Mouse (Mus musculus) forebrain, embryonic 13.5 days (tissue): ENCODE results near the gene Sart3. TPM values are rescaled to one million over a fixed set of nuclear protein-coding genes. Genes with fewer than 3 reads are reported as not detected.
"Not testable (repeated sequence)": the region's sequence is repeated elsewhere in the genome, so short reads cannot be mapped to it uniquely, and the experiment has no call there.

Experiments used
- ATAC-seq: fragments of 200-750 bp; cut with Nextera tagmentation; 2 replicates; pipeline ENCODE4 v1.8.0; 2017
- H3K27ac ChIP-seq: fragments of 300-500 bp; sonication (generic); 2 replicates; pipeline ENCODE4 v1.5.1; 2015; ENCODE audit warnings: inconsistent platforms, mild to moderate bottlenecking, moderate library complexity
- H3K27me3 ChIP-seq: fragments of 300-500 bp; sonication (generic); 2 replicates; pipeline ENCODE4 v1.6.1; 2015; ENCODE audit warnings: mild to moderate bottlenecking, inconsistent platforms
- H3K36me3 ChIP-seq: fragments of 300-500 bp; sonication (generic); 2 replicates; pipeline ENCODE4 v1.6.1; 2015; ENCODE audit warnings: mild to moderate bottlenecking, inconsistent platforms; ENCODE audit not compliant: poor library complexity, severe bottlenecking
- H3K4me1 ChIP-seq: fragments of 300-500 bp; sonication (generic); 2 replicates; pipeline ENCODE4 v1.6.1; 2015; ENCODE audit warnings: inconsistent platforms
- H3K4me2 ChIP-seq: fragments of 300-500 bp; sonication (generic); 2 replicates; pipeline ENCODE4 v1.6.1; 2015; ENCODE audit warnings: inconsistent platforms, mild to moderate bottlenecking, moderate library complexity
- H3K4me3 ChIP-seq: fragments of 300-500 bp; sonication (generic); 2 replicates; pipeline ENCODE4 v1.5.1; 2015; ENCODE audit warnings: mild to moderate bottlenecking, inconsistent platforms
- H3K9ac ChIP-seq: fragments of 300-500 bp; sonication (generic); 2 replicates; pipeline ENCODE4 v1.6.1; 2015; ENCODE audit warnings: mild to moderate bottlenecking, inconsistent platforms
- H3K9me3 ChIP-seq: fragments of 300-500 bp; sonication (generic); replicated peaks from 2 replicates; pipeline ENCODE4 v1.6.1; 2016; ENCODE audit warnings: inconsistent platforms
- WGBS: fragments of 180-500 bp; shearing (Covaris S2); methylation state at CpG from one replicate; pipeline ENCODE4 v1.1.7; 2015; 5-methylcytosine and 5-hydroxymethylcytosine counted together
- polyA plus RNA-seq: library from polyadenylated mRNA; unstranded; fragments of >200 nt; fragmentation: Nextera tagmentation; extraction: Ambion mirVana; gene quantifications from 2 replicates; pipeline ENCODE4 v1.2.1, GENCODE M21; 2015

Sart3 gene
- polyA plus RNA-seq, 1 experiment from 2014 or later, result 57.2 TPM

DNA sequence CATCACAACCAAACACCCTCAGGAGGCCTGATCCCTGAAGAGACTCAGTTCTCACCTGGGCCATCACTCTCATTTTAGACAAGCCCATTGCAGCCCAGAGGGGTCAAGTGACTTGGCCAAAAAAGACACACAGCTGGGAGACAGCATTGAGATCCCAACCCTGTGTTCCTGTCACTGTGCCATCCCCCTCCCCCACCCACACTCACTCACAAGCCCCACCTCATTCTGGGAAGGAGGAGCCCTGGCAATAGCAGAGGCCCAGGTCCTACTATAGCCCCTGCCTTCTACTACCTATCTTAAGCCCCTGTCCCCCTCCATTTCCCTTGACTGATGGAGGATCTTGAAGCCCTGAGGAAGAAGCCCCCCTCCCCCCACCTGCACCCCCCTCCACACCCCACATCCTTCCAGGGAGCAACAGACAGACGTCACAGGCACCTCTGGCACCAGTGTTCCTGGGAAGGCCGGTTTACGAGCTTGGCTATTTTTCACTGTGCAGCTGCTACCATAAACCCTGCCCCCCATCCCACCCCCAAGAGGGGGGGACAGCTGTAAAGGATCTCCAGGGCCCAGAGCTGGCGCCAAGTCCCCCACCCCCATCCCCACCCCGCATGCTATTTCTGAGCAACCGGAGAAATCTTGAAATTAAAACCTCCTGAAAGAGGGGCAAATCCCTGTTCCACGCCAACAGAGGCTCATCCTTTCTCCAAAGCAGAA is 16.9 kb upstream of the Sart3 start:
- H3K27ac ChIP-seq, result no peak overlapping the region
- 60% methylated on average over 7 of the region's 7 CpGs for WGBS
- no peak overlapping the region for H3K9ac ChIP-seq
- no peak overlapping the region for H3K4me2 ChIP-seq
- no peaks in the 10 kb centered on the region for H3K4me1 ChIP-seq
- no peak overlapping the region for H3K4me3 ChIP-seq
- H3K27me3 ChIP-seq, result peaks cover 13% of the 10 kb centered on the region
- H3K9me3 ChIP-seq, result no peaks in the 10 kb centered on the region
- no peak for ATAC-seq
- no peaks in the 10 kb centered on the region for H3K36me3 ChIP-seq

- Histone ChIP-seq H3K4me2 (no peak overlapping the region), H3K36me3 (no peaks in the 10 kb centered on the region), H3K4me3 (no peak overlapping the region), H3K27ac (no peak overlapping the region), H3K27me3 (peaks cover 19% of the 10 kb centered on the region), H3K9ac (no peak overlapping the region), H3K4me1 (no peaks in the 10 kb centered on the region), H3K9me3 (no peaks in the 10 kb centered on the region)
- WGBS, result 55% methylated on average over 6 of the region's 6 CpGs
- no peak for ATAC-seq
Measured at GRCm38 (mm10) chr5:113788645-113789044, 16.3 kb upstream of the Sart3 start.

DNA sequence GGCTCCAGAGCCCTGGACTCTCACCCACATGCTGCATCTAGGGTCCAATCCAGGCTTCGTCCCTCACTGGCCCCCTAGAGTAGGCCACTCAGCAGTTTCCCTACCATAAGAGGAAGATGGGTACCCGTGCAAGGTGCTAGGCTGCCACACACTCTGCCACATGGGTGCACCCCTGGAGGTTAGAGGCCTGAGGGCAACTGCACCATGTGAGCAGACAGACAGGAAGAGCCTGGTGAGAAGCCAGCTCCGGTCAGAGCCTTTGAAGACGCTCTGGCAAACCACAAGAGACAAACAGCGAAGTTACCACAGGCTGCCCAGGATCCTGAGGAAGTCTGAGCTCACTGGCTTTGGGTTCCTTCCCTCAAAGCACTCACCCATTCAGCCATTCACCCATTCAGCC is 14.7 kb upstream of the Sart3 start:
- H3K9me3 ChIP-seq, result no peaks in the 10 kb centered on the region
- ATAC-seq, result no peak
- H3K4me3 ChIP-seq, result no peak overlapping the region
- H3K4me2 ChIP-seq, result no peak overlapping the region
- no peak overlapping the region for H3K27ac ChIP-seq
- 79% methylated on average over 5 of the region's 5 CpGs for WGBS
- no peak overlapping the region for H3K9ac ChIP-seq
- peaks cover 35% of the 10 kb centered on the region for H3K27me3 ChIP-seq
- no peaks in the 10 kb centered on the region for H3K4me1 ChIP-seq
- no peaks in the 10 kb centered on the region for H3K36me3 ChIP-seq

DNA sequence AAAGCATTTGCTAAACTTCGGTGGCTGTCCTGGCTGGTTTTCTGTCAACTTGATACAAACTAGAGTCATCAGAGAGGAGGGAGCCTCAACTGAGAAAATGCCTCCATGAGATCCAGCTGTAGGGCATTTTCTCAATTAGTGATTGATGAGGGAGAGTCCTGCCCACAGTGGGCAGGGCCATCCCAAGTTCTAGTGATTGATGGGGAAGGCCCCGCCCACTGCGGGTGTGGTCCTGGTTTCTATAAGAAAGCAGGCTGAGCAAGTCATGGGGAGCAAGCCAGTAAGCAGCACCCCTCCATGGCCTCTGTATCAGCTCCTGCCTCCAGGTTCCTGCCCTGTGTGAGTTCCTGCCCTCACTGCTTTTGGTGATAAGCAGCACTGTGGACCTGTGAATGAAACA is 11.8 kb upstream of the Sart3 start:
- not testable (repeated sequence) for H3K9ac ChIP-seq, ATAC-seq, H3K36me3 ChIP-seq, H3K9me3 ChIP-seq, H3K27ac ChIP-seq, H3K4me3 ChIP-seq, H3K4me1 ChIP-seq, H3K4me2 ChIP-seq
- 46% methylated on average over 3 of the region's 3 CpGs for WGBS
- peaks cover 35% of the 10 kb centered on the region for H3K27me3 ChIP-seq

- no peak for ATAC-seq
- no peaks in the 10 kb centered on the region for H3K4me1 ChIP-seq
- no peak overlapping the region for H3K4me2 ChIP-seq
- H3K9me3 ChIP-seq, result no peaks in the 10 kb centered on the region
- 21% methylated on average over 12 of the region's 12 CpGs for WGBS
- 0 out of 2 replicates have a peak, but pooled peaks cover 4% of the 10 kb centered on the region for H3K36me3 ChIP-seq
- no peak overlapping the region for H3K27ac ChIP-seq
- no peak overlapping the region for H3K4me3 ChIP-seq
- H3K27me3 ChIP-seq, result peaks cover 35% of the 10 kb centered on the region
- H3K9ac ChIP-seq, result no peak overlapping the region
Measured at GRCm38 (mm10) chr5:113783581-113784001, 11.3 kb upstream of the Sart3 start.

GRCm38 (mm10) chr5:113782624-113783023 is 10.3 kb upstream of the Sart3 start:
- ATAC-seq, result no peak
- Histone ChIP-seq H3K27me3 (peaks cover 35% of the 10 kb centered on the region), H3K9me3 (no peaks in the 10 kb centered on the region), H3K4me1 (no peaks in the 10 kb centered on the region), H3K36me3 (peaks cover 12% of the 10 kb centered on the region), H3K27ac (no peak overlapping the region), H3K4me2 (no peak overlapping the region), H3K9ac (no peak overlapping the region), H3K4me3 (no peak overlapping the region)
- 91% methylated on average over 7 of the region's 7 CpGs for WGBS

DNA sequence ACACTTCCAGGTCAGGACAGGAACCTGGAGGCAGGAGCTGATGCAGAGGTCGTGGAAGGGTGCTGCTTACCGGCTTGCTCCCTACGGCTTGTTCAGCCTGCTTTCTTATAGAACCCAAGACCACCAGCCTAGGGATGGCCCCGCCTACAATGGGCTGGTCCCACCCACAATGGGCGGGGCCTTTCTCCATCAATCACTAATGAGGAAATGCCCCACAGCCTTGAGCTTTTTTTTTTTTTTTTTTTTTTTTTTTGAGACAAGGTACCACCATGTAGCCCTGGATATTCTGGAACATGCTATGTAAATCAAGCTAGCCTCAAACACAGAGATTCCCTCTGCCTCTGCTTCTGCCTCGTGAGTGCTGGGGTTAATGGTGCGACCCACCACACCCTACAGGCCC is 9.6 kb upstream of the Sart3 start:
- WGBS, result 74% methylated on average over 7 of the region's 7 CpGs
- no peak overlapping the region for H3K4me3 ChIP-seq
- H3K27me3 ChIP-seq, result peaks cover 35% of the 10 kb centered on the region
- no peak overlapping the region for H3K27ac ChIP-seq
- H3K9me3 ChIP-seq, result no peaks in the 10 kb centered on the region
- no peak for ATAC-seq
- H3K4me1 ChIP-seq, result no peaks in the 10 kb centered on the region
- no peak overlapping the region for H3K4me2 ChIP-seq
- peaks cover 18% of the 10 kb centered on the region for H3K36me3 ChIP-seq
- H3K9ac ChIP-seq, result no peak overlapping the region

DNA sequence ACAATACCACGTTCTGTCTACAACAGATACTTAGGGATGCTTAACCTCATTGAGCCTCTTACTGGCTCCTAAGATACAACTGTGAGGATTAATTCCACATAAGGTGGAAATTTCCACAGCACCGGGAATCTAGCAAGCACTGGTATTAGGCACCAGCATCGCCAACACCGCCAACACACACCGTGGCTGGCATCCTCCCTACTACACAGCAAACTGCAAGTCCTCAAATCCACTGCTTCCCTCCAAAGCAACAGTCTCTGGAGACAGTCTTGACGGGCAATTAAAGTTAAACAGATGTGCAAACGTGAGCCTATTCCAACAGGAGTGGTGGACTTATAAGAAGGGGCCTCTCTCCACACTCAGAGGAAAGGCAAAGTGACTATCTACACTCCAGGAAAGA is 8.9 kb upstream of the Sart3 start:
- Histone ChIP-seq H3K27me3 (peaks cover 35% of the 10 kb centered on the region), H3K36me3 (peaks cover 24% of the 10 kb centered on the region), H3K4me1 (no peaks in the 10 kb centered on the region), H3K4me2 (no peak overlapping the region), H3K9ac (no peak overlapping the region), H3K4me3 (no peak overlapping the region), H3K9me3 (no peaks in the 10 kb centered on the region), H3K27ac (no peak overlapping the region)
- WGBS, result 87% methylated on average over 7 of the region's 7 CpGs
- ATAC-seq, result no peak

DNA sequence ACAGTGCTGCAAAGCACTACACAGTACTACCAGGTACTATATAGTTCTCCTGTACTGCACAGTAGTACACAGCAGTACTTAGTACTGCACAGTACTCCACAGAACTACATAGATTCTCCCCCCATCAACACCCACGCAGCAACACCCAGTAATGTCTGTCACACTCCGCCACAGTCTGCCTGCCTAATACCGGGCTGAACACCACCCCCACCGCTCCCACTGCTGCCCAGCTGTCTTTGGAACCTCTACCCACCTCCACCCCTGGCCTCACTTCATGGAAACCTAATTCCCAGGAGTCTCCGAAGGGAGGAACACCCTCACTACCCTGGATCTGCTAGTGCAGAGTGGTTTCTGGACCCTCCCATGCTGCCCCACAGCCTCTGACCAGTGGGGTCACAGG is 8.5 kb upstream of the Sart3 start:
- WGBS, result 89% methylated on average over 5 of the region's 5 CpGs
- no peak overlapping the region for H3K4me2 ChIP-seq
- no peak for ATAC-seq
- peaks cover 33% of the 10 kb centered on the region for H3K27me3 ChIP-seq
- no peaks in the 10 kb centered on the region for H3K4me1 ChIP-seq
- peaks cover 29% of the 10 kb centered on the region for H3K36me3 ChIP-seq
- no peak overlapping the region for H3K4me3 ChIP-seq
- no peaks in the 10 kb centered on the region for H3K9me3 ChIP-seq
- no peak overlapping the region for H3K9ac ChIP-seq
- H3K27ac ChIP-seq, result no peak overlapping the region

DNA sequence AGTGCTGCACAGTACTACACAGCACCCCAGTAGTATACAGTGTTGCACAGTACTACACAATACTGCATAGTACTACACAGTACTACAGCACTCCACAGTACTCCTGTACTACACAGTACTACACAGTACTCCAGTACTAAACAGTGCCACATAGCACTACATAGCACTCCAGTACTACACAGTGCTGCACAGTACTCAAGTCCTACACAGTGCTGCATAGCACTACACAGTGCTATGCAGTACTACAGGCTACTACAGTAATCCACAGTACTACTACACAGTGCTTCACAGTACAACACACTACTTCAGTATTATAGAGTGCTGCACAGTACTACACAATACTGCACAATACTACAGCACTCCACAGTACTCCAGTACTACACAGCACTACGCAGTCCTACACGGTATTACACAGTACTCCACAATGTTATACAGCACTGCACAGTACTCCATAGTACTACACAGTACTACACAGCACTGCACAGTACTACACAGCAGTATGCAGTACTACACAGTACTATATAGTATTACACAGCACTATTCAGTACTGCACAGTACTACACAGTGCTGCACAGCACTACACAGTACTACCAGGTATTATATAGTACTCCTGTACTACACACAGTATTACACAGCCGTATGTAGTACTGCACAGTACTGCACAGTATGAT is 7.9 kb upstream of the Sart3 start:
- peak; percentile 33; the same call in 1 of the 2 replicates for ATAC-seq
- no peak overlapping the region for H3K9ac ChIP-seq
- H3K9me3 ChIP-seq, result no peaks in the 10 kb centered on the region
- peaks cover 32% of the 10 kb centered on the region for H3K27me3 ChIP-seq
- WGBS, result 96% methylated on average over 3 of the region's 3 CpGs
- H3K4me1 ChIP-seq, result no peaks in the 10 kb centered on the region
- H3K36me3 ChIP-seq, result peaks cover 35% of the 10 kb centered on the region
- no peak overlapping the region for H3K27ac ChIP-seq
- no peak overlapping the region for H3K4me2 ChIP-seq
- H3K4me3 ChIP-seq, result no peak overlapping the region

GRCm38 (mm10) chr5:113779569-113779968 is 7.3 kb upstream of the Sart3 start:
- ATAC-seq, result no peak
- Histone ChIP-seq H3K27ac (no peak overlapping the region), H3K9me3 (no peaks in the 10 kb centered on the region), H3K9ac (no peak overlapping the region), H3K4me2 (no peak overlapping the region), H3K27me3 (peaks cover 25% of the 10 kb centered on the region), H3K4me1 (no peaks in the 10 kb centered on the region), H3K36me3 (peaks cover 41% of the 10 kb centered on the region), H3K4me3 (no peak overlapping the region)
- WGBS, result 78% methylated on average over 5 of the region's 5 CpGs

- H3K9ac ChIP-seq, ATAC-seq: not testable (repeated sequence)
- WGBS, result 91% methylated on average over 8 of the region's 8 CpGs
Measured at GRCm38 (mm10) chr5:113777728-113778127, 5.4 kb upstream of the Sart3 start.

DNA sequence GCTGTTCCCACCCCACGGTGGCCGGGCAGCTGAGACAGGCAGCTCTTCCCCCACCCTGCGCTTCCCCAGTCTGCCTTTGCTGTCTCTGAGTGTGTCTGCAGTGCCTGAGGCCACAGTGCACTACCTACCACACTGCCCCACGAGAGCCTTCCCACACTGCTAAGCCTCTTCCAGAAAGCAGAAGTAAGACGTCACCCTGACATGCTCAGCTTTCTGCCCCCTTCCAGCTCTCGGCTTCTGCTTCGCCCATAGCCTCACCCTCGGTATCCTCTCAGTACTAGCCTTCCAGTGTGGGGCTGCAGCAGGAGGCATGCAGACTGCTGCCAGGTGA is 4.6 kb upstream of the Sart3 start:
- Histone ChIP-seq H3K4me1 (peaks cover 11% of the 10 kb centered on the region), H3K27me3 (no peaks in the 10 kb centered on the region), H3K9ac (no peak overlapping the region), H3K4me2 (no peak overlapping the region), H3K27ac (no peak overlapping the region), H3K36me3 (peaks cover 45% of the 10 kb centered on the region), H3K9me3 (no peaks in the 10 kb centered on the region), H3K4me3 (no peak overlapping the region)
- no peak for ATAC-seq
- 94% methylated on average over 8 of the region's 8 CpGs for WGBS

More at GRCm38 (mm10) chr5:113777728-113778127, 5.4 kb upstream of the Sart3 start:
- not testable (repeated sequence) for H3K27me3 ChIP-seq, H3K4me2 ChIP-seq, H3K9me3 ChIP-seq, H3K27ac ChIP-seq, H3K4me3 ChIP-seq
- Histone ChIP-seq H3K36me3 (peaks cover 45% of the 10 kb centered on the region), H3K4me1 (peaks cover 11% of the 10 kb centered on the region)
